In genomic region chr9:37537658-37538250, GRCm38 (mm10) we compare ENCODE assay signal across 14 mouse cellular contexts. TPM values are rescaled to one million over a fixed set of nuclear protein-coding genes. Genes with fewer than 3 reads are reported as not detected.
DNase-seq lines count a peak whose midpoint lies in the region; ATAC-seq and TF ChIP-seq lines count a peak whose summit lies in the region.
"Had no signal": no experiment of that assay in that cellular context is flagged by ENCODE, and none has a peak within 500 bp of the region (broad histone marks: within the 10 kb centered on the region; RNA-seq: fewer than 3 reads in every experiment).

No protein-coding gene starts in this region.

- TF ChIP-seq POLR2A in heart, adult 2 months (IDR thresholded peaks at IDR 0.05; ENCODE audit: insufficient read depth, low read depth, low read length), result no peak

- no peak for ATAC-seq in kidney, postnatal 0 days (replicated peaks; ENCODE audit: low FRiP score, low read depth)
- ATAC-seq: intestine, embryonic 15.5 days had no signal

- WGBS in heart, adult 2 months, result 37% methylated on average over 5 of the region's 5 CpGs
- WGBS in kidney, postnatal 0 days, result 75% methylated on average over 5 of the region's 5 CpGs

- H3K9me3 ChIP-seq in kidney, postnatal 0 days (replicated peaks; ENCODE audit: low read length), result no peaks in the 10 kb centered on the region
- H3K9me3 ChIP-seq: embryonic facial prominence, embryonic 15.5 days; hindbrain, embryonic 13.5 days; intestine, embryonic 15.5 days had no signal

- no peak for DNase-seq in heart, adult 2 months
- DNase-seq in heart, postnatal 14 days, result no peak
- DNase-seq in kidney, postnatal 0 days (ENCODE audit: low spot score), result no peak
- DNase-seq in kidney, adult 18-20 months, result no peak
- peak; percentile 18 for DNase-seq in retina, postnatal 1 day
- DNase-seq in retina, embryonic 14.5 days (ENCODE audit: low spot score), result no peak
- DNase-seq in embryo, embryonic 10.5 days (ENCODE audit: low spot score), result no peak
- DNase-seq: cerebellum, adult 18-20 months; midbrain, embryonic 14.5 days; right cerebral cortex, postnatal 25 days; thymus, postnatal 4 days had no signal

- peaks cover 42% of the 10 kb centered on the region for H3K4me1 ChIP-seq in heart, adult 2 months (ENCODE audit: control insufficient read depth, insufficient read depth, low read length)
- peaks cover 5% of the 10 kb centered on the region; the same call in 1 of the 2 replicates for H3K4me1 ChIP-seq in kidney, postnatal 0 days (replicated peaks; ENCODE audit: insufficient read depth, low read length)

- H3K4me3 ChIP-seq in heart, adult 2 months, result peak overlapping the region; percentile 13; the same call in 1 of the 2 replicates
- H3K4me3 ChIP-seq in kidney, postnatal 0 days (replicated peaks; ENCODE audit: low read depth, low read length), result no peak overlapping the region
- H3K4me3 ChIP-seq: embryonic facial prominence, embryonic 15.5 days; hindbrain, embryonic 13.5 days; intestine, embryonic 15.5 days had no signal

- no peak overlapping the region for H3K4me2 ChIP-seq in kidney, postnatal 0 days (ENCODE audit: low read length)
- H3K4me2 ChIP-seq: embryonic facial prominence, embryonic 15.5 days; hindbrain, embryonic 13.5 days; intestine, embryonic 15.5 days had no signal

- TF ChIP-seq CTCF in heart, adult 2 months (IDR thresholded peaks at IDR 0.05), result no peak
- no peak for TF ChIP-seq CTCF in kidney, postnatal 0 days (IDR thresholded peaks at IDR 0.05; ENCODE audit: low read depth)

- no peaks in the 10 kb centered on the region for H3K79me2 ChIP-seq in heart, adult 2 months (replicated peaks; ENCODE audit: control insufficient read depth, insufficient read depth, low read length)

- intact Hi-C loops in heart, adult 2 months (cut with DNase I), result no loop called here
- intact Hi-C loops in heart, postnatal 14 days (cut with DNase I), result no loop called here

- no peaks in the 10 kb centered on the region for H3K27me3 ChIP-seq in heart, adult 2 months (ENCODE audit: control insufficient read depth, insufficient read depth, low read length)
- H3K27me3 ChIP-seq in kidney, postnatal 0 days (ENCODE audit: insufficient read depth, low read length), result no peaks in the 10 kb centered on the region
- H3K27me3 ChIP-seq: intestine, embryonic 15.5 days had no signal

- H3K27ac ChIP-seq in heart, adult 2 months, result peak overlapping the region; percentile 59
- 0 out of 2 replicates have a peak overlapping the region, but pooled peaks have one; percentile 2 for H3K27ac ChIP-seq in kidney, postnatal 0 days
- H3K27ac ChIP-seq: embryonic facial prominence, embryonic 15.5 days; hindbrain, embryonic 13.5 days; intestine, embryonic 15.5 days had no signal

- peaks cover 79% of the 10 kb centered on the region for H3K36me3 ChIP-seq in heart, adult 2 months (ENCODE audit: control insufficient read depth, insufficient read depth, low read length)
- no peaks in the 10 kb centered on the region for H3K36me3 ChIP-seq in kidney, postnatal 0 days (ENCODE audit: insufficient read depth, low read length)
- H3K36me3 ChIP-seq: embryonic facial prominence, embryonic 15.5 days; hindbrain, embryonic 13.5 days; intestine, embryonic 15.5 days had no signal

- TF ChIP-seq EP300 in heart, adult 2 months (IDR thresholded peaks at IDR 0.05; ENCODE audit: insufficient read depth, low read depth, low read length), result no peak

- H3K9ac ChIP-seq in heart, adult 2 months (ENCODE audit: low read depth, low read length), result no peak overlapping the region; the same call in 1 of the 2 replicates
- no peak overlapping the region for H3K9ac ChIP-seq in kidney, postnatal 0 days (ENCODE audit: low read depth, low read length)
- H3K9ac ChIP-seq: embryonic facial prominence, embryonic 15.5 days; hindbrain, embryonic 13.5 days; intestine, embryonic 15.5 days had no signal

RNA-seq across cellular contexts. Expression of gene Vsig2, which starts 1.3 kb away (rescaled TPM):
- total RNA-seq in heart, adult 2 months (2021), result 1 to 10 TPM; 2.5 to 4.9 TPM
- polyA plus RNA-seq in heart, adult 2 months (2012; rRNA removed), result 16.0 and 21.1 TPM in 2 replicates
- total RNA-seq in heart, postnatal 14 days (2021), result 10 to 100 TPM in 1 of 2 experiments, 1 to 10 TPM in 1; 7.9 to 11.3 TPM
- polyA plus RNA-seq in kidney, postnatal 0 days (2015; fragmentation: Nextera tagmentation; extraction: Ambion mirVana), result 4.2 and 5.5 TPM in 2 replicates

RNA-seq across cellular contexts. Expression of gene Esam, which starts 9.9 kb away (rescaled TPM):
- total RNA-seq in heart, adult 2 months (2021), result 10 to 100 TPM; 58.5 to 81.3 TPM
- polyA plus RNA-seq in heart, adult 2 months (2012; rRNA removed), result 77.1 and 87.2 TPM in 2 replicates
- total RNA-seq in heart, postnatal 14 days (2021), result 100 to 1,000 TPM; 112 to 121 TPM
- polyA plus RNA-seq in kidney, postnatal 0 days (2015; fragmentation: Nextera tagmentation; extraction: Ambion mirVana), result 68.5 and 70.7 TPM in 2 replicates

RNA-seq across cellular contexts. Expression of gene Nrgn, which starts 14.9 kb away (rescaled TPM):
- total RNA-seq in heart, adult 2 months (2021), result 10 to 100 TPM in 1 of 2 experiments, 1 to 10 TPM in 1; 4.0 to 27.2 TPM
- polyA plus RNA-seq in heart, adult 2 months (2012; rRNA removed), result 8.6 and 21.7 TPM in 2 replicates
- total RNA-seq in heart, postnatal 14 days (2021), result 1 to 10 TPM; 2.4 to 3.9 TPM
- 3.3 and 3.6 TPM in 2 replicates for polyA plus RNA-seq in kidney, postnatal 0 days (2015; fragmentation: Nextera tagmentation; extraction: Ambion mirVana)

RNA-seq across cellular contexts. Expression of gene Siae, which starts 17.7 kb away (rescaled TPM):
- 1 to 10 TPM; 7.7 to 8.2 TPM for total RNA-seq in heart, adult 2 months (2021)
- polyA plus RNA-seq in heart, adult 2 months (2012; rRNA removed), result 7.7 and 18.7 TPM in 2 replicates
- total RNA-seq in heart, postnatal 14 days (2021), result 1 to 10 TPM; 7.8 to 9.1 TPM
- polyA plus RNA-seq in kidney, postnatal 0 days (2015; fragmentation: Nextera tagmentation; extraction: Ambion mirVana), result 10.2 and 10.6 TPM in 2 replicates

RNA-seq across cellular contexts. Expression of gene Msantd2, which starts 48.6 kb away (rescaled TPM):
- 1 to 10 TPM; 6.4 to 7.1 TPM for total RNA-seq in heart, adult 2 months (2021)
- 10.7 and 12.8 TPM in 2 replicates for polyA plus RNA-seq in heart, adult 2 months (2012; rRNA removed)
- total RNA-seq in heart, postnatal 14 days (2021), result 10 to 100 TPM; 10.5 to 11.3 TPM
- 15.1 and 16.9 TPM in 2 replicates for polyA plus RNA-seq in kidney, postnatal 0 days (2015; fragmentation: Nextera tagmentation; extraction: Ambion mirVana)
